Mouse (Mus musculus): ENCODE data around the gene Magi3.

- TF ChIP-seq CTCF (IDR thresholded peaks at IDR 0.05; ENCODE audit: control insufficient read depth, insufficient read depth, insufficient replicate concordance, low read depth, low read length) (no peak), POLR2A (IDR thresholded peaks at IDR 0.05; ENCODE audit: control insufficient read depth, low read depth, low read length) (no peak)
Measured at GRCm38 (mm10) chr3:104189234-104189633, 30.9 kb downstream of the Magi3 start.
